Mouse (Mus musculus) gastrocnemius, postnatal 14 days (tissue): ENCODE measurements around the gene Mettl26. TPM values are rescaled to one million over a fixed set of nuclear protein-coding genes. Genes with fewer than 3 reads are reported as not detected.
"Not testable (repeated sequence)": the region's sequence is repeated elsewhere in the genome, so short reads cannot be mapped to it uniquely, and the experiment has no call there.

Experiments used
- DNase-seq: peaks from one replicate; pipeline ENCODE4 v3.0.0; 2021; ENCODE audit warnings: mixed read lengths
- intact Hi-C: fragments of 180-260 bp; cut with DNase I; formaldehyde crosslinking; loops from one replicate; pipeline ENCODE4 v1.15.1; 2025; ENCODE audit warnings: low total_unique reads
- total RNA-seq, 2 experiments: library from RNA; stranded (reverse); gene quantifications; 2 replicates each; pipeline ENCODE4 v1.2.3; 2021

Gene Mettl26
- total RNA-seq, 2 experiments from 2014 or later, result 26.1 to 27.7 TPM

DNA sequence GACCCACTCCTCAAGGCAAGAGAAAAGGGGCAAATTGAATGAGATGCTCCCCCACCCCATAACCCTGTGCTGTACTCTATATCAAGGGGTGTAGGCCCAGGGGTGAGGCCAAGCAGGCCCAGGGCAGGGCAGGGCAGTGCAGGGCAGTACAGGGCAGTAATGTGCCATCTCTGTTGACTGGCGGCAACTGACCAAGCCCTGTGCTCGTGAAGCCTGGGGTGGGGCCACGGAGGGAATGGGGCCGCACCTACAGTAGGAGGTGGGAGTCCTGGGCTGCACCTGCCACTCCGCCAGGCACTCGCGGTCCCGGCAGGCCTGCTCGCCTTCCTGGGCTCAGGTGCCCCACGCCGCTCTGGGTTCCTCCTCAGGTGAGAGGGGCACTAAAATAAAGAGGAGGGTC is 9.6 kb upstream of the Mettl26 start:
- intact Hi-C loops, result no loop called here
- no peak for DNase-seq

DNA sequence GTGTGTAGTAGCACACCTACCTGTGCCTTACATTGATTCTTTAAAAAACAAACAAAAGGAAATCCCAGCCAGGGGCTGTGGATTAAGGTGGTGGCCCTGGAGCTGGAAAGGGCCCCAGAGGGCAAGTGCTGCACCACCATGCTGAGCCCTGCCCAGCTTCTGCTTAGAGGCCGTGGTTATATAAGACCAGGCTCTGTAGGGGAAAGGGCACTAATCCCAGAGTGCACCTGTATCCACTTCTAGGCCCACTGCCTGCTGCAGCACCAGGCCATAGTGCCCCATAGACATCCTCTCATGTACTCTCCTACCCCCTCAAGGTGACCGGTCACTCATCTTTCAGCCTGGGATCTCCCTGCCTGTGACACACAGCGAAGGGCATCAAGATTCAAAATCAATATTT is 8.7 kb upstream of the Mettl26 start:
- intact Hi-C loops, result no loop called here
- DNase-seq, result no peak

DNA sequence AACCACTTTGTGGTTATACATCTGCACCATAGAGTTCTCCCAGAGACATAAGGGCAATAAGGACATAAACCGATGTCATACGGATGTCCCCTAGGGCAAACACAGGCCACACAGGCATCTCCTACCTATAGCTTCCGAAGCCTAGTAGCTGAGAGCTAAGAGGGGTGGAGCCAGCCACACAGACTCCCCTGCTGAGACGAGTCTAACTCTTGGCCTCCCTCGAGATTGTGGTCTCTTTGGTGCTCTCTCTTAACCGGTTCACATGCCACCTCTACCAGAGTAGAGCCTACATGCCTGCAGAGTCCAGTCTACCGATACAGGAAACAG is 7.4 kb upstream of the Mettl26 start:
- DNase-seq, result no peak
- intact Hi-C loops, result no loop called here

DNA sequence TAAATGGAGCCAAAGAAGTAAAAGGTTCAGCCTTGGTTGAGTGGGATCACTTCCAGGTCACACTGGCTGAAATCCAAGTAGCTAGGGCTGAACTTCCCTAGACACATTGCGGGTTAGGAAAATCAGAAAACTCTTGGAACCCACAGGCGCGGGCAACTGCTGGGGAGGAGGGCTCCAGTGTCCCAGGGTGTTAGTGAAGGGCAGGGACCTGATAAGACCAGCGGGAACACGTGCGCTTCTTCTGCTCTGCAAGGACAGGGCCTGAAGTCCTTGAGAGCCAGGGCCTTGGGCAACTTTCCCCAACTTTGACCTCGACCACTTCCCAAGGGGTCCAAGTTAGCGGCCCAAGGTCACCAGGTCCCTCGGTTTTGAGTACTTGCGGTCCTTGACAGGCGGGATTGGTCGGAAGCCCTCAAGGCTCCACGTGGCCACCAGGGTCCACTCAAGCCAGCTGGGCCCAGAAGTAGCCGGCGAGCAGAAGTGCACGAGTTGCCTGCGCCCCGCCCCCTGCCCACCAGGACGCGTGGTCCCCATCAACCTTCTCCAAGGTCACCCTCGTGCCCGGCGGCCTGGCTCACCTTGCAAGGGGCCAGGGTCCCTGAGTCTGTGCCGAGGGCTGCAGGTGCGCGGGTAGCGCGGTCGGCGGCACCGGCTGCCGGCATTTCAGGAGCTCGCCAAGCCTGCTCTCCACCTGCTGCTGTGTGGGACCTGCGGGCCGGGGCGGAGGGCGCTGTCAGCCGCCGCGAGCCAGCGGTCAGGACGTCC is 6.9 kb upstream of the Mettl26 start:
- intact Hi-C loops, result no loop called here
- peak; percentile 50 for DNase-seq

DNA sequence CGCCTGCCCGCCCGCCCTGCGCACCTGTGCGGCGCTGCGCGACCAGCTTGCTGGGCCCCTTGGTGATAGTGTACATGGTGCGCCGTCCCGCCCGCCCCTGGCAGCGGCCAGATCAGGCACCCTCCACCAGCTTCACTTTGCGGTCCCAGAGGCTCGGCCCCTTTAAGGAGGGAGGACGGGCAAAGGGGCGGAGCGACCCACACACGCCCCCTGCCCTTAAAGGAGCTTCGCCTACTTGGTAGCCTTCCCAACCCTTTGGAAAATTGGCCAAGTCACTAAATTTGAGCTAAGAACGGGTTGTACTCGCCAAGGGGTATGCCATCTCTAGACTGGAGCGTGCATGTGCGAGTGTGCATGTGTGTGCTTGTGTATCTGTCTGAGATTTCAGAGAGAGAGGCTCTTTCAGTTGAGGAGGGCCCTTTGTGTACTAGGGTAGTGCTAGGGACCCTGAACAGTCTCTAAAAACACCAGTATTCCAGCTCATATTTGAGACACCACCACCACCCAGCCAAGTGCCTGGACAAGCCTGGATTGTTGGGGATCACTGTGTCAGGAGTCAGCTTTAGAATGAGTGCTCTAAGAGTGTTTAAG is 6.2 kb upstream of the Mettl26 start, which contains the start of gene Mcrip2:
Mcrip2 (minus strand) TSS at position 164 of the 591 bp plus-strand sequence.
- DNase-seq, result peak; percentile 83
- intact Hi-C loops, result no loop called here

DNA sequence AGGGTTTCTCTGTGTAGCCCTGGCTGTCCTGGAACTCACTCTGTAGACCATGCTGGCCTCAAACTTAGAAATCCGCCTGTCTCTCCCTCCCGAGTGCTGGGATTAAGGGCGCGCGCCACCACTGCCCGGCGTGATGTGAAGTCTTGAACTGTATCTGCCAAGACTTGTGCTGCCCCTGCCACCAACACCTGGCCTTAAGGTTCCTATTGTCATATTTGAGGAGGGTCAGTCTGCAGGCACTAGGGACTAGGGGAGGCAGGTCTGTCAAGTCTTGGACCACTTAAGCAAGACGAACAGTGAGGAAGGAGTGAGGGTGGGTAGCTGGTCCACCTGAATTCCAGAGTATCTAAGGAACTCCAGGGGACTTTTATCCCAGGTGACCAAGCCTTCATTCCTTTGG is 5.4 kb upstream of the Mettl26 start:
- intact Hi-C loops, result no loop called here
- DNase-seq, result no peak

DNA sequence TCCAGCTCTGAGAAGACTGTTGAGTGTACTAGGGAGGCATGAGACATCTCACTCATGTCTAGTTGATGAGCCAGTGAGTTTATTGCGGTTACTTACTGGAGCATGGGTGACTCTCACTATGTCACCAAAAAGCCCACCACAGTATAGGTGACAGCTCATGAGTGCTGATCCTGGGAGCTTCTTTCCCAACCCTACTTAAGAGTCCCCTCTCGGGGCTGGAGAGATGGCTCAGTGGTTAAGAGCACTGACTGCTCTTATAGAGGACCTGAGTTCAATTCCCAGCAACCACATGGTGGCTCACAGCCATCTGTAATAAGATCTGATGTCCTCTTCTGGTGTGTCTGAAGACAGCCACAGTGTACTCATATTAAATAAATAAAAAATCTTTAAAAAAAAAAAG is 4.9 kb upstream of the Mettl26 start:
- intact Hi-C loops, result no loop called here
- no peak for DNase-seq

DNA sequence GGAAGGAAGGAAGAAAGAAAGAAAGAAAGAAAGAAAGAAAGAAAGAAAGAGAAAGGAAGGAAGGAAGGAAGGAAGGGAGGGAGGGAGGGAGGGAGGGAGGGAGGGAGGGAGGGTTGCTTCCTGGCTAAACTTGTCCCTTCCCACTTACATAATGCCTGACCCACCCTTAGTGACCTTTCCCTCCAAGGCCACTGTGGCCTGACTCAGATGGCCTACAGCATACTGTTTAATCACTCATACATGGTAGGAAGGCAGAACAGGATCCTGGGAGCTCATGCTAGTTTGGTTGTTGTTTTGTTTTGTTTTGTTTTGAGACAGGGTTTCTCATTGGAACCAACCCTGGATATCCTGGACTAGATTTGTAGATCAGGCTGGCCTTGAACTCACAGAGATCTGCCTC is 3.3 kb upstream of the Mettl26 start:
- intact Hi-C loops, DNase-seq: not testable (repeated sequence)

DNA sequence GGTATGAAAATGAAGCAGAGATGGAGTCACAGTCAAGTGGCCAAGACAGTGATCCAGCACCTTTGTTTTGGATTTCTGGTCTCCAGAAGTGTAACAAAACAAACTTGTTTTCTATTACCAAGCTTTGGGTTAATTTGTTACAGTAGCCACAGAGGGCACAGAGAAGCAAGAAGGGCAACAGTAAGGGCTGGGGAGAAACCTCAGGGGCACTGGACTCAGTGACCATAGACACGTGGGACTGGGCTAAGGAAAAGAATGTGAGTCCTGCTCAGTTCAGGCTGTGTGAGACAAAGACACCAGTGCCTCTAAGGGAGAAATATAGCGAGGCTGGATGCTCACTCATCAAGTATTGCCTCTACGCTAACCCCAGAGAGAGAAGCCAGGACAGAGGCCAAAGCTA is 2.2 kb upstream of the Mettl26 start:
- intact Hi-C loops, result no loop called here
- no peak for DNase-seq

DNA sequence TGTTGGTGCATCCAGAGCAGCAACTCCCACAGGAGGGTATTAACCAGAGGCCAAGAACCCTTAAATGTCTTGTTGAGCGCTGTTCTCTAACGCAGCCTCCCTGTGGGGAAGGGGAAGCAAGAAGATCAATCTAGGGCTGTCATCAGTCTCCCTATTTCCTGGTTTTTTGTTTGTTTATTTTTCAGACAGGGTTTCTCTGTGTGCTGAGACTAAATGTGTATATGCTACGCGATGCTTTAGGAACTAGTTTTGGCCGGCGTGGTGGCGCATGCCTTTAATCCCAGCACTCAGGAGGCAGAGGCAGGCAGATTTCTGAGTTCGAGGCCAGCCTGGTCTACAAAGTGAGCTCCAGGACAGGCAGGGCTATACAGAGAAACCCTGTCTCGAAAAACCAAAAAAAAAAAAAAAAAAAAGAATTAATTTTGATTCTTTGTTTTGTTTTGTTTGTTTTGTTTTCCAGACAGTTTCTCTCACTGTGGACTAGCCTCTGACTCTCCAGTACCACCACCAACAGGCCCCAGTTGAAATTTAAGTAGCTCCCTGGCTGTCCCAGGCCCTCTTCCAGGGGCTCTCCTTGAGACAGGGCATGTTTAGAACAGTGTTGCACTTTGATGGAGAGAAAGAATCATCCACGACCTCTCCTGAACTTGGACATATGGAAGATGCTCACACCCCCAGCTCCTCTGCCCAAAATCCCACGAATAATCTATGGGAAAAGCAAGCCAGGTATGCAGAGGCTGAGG is 1.3 kb upstream of the Mettl26 start:
- DNase-seq, result no peak
- intact Hi-C loops, result no loop called here

DNA sequence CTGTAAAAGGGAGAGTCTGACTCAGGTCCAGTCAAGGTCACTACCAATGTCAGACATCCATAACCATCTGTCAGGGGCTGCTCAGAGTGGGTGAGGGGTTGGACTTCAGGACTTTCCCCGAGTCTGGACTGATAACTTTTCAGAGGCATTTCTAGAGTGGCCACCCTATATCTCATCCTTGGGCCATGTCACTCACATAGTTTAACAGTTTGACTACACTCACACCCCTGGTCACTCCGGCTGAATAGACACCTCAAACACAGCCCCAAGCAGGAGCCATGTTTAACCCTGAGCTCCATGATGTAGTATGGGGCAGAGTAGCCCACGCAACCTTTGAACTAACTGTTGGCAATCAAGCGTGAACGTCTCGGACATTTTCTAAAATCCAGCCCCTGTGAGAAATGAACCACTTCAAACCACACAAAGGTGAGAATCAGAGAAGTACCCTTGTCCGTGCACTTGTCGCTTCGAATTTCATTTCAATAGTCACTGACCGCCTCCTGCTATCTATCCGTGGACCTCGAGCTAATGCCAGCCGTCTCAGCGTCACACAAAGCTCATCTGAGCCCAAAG is 640 bp upstream of the Mettl26 start:
- DNase-seq, result no peak
- intact Hi-C loops, result no loop called here

DNA sequence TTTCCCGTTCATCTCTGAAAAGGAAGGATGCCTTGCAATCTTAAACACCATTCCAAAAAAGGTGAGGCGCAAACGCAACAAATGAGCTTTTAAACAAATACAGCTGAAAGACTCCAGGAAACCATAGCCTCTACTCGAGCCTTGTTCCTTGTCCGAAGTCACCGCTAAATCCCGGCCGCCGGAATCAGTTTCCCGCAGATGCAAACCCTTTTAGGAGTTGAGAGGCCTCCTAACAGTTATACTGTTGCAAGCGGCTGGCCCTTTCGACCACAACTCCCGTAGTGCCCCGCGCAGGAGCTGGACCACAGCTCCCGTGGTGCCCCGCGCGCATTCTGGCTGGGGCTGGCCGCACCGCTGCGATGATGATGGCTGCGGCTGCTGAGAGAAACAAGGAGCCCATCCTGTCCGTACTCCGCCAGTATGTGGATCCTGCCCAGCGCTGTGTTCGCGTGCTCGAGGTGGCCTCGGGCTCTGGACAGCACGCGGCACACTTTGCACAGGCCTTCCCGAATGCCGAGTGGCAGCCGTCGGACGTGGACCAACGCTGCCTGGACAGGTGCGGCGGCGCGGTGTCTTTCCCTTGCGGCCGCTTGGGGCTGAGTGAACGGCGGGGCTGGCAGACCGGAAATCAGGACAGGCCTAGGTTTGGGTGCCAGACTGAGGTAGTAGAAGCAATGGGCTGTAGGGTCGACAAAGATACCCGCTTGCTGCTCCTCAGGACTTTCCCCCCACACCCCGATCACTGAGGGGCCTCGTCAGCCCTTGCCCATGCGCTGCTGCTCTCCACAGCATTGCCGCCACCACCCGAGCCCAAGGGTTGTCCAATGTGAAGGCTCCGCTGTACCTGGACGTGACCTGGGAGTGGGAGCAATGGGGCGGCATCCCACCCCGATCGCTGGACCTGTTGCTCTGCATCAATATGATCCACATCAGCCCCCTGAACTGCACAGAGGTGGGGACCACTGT is 580 bp downstream of the Mettl26 start:
- DNase-seq, result peak; percentile 92
- intact Hi-C loops, result no loop called here

DNA sequence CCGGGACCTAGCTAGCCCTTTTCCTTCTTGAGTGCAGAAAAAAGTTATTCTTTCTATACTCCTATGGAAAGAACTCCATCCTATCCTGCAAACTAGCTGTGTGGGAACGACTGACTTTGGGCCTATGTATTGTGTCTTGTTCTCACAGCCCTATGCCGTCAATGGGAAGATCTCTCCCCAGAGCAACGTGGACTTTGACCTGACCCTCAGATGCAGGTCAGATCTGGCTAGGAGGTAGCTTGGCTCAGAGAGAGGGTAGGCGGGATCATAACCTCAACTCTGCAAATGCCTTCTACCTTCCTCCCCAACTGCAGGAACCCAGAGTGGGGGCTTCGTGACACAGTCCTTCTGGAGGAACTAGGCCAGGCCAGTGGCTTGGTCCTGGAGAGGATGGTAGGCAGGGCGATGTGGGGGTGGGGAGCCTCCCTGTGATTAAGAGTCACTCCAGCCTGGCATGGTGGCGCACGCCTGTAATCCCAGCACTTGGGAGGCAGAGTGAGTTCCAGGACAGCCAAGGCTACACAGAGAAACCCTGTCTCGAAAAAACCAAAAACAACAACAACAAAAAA is 1.6 kb downstream of the Mettl26 start:
- intact Hi-C loops, result no loop called here
- no peak for DNase-seq

DNA sequence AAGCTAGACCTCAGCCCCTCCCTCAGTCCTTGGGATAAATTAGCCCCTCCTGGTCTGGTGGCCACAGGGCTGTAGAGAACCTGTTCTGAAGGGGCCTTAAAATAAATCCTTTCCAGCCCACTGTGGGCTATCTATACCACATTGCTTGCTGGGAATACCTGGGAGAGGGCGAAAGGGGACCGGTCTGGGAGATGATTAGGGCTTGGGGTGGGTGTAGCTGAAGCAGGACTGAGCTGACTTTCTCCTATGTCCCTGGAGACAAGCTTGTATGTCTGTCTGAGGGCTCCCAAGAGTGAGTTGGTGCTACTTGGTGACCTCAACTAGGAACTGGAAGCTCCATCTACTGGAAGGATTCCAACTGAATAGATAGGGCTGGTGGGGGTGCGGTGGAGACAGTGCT is 2.2 kb downstream of the Mettl26 start:
- DNase-seq, result no peak
- intact Hi-C loops, result no loop called here

DNA sequence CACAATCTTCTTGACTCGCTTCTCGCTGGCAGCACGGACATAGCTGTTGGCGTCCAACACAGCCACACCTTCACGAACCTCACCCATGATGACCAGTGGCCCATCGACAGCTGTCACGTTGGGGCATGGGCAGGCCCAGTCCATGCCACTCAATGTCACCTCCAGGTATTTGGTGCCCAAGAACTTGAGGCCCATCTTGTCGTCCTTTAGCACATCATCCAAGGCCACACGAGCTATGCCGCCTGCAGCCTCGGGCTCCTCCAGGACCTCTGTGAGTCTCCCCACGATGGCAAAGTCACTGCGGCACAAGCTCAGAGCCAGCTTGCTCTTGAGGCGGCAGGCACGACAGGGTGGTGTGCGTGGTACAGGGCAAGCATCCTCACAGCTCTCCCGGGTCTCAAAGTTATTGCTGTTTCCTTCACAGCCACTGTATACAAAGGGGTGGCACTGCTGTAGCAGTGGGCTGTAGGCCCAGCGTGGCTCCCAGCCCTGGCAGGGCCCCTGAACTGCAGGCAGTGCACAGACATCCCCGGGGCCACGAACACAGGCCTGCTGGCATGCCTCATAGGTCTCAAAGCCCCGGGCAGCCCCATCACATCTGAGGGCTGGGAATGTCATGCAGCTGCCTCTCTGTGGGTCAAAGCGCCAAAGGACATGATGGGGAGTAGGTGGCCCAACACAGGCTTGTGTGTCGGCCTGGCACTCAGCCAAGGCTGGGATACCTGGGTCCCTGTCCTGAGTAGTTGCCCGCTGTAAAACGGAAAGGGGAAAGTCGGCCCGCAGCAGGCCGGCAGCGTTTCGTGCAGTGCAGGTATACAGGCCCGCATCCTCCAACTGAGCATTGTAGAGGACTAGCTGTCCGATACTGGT is 3.1 kb downstream of the Mettl26 start:
- DNase-seq, result no peak
- intact Hi-C loops, result no loop called here

DNA sequence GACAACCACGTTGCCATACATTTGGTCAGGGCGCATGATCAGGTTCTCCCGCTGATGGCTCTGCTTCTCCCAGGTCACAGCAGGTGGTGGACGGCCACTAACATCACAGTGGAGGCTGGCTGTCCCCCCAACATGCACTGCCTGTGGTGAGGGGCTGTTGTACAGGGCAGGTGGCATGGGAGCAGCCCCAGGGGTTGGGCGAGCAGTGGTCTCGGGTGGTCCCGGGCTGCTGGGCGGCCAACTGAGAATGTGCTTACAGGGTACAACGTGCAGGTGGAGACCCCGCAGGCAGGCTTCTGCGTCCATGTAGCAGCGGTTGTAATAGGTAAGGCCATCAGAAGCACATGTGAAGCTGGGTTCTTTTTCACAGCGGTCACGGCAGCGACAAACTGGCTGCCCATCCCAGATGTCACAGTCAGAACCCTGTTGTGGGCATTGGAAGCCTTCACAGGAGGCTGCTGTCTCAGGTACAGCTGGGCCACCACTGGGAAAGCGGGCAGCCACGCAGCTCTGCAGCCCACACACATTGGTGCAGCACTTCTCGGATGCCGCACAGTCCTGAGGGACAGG is 3.8 kb downstream of the Mettl26 start:
- no peak for DNase-seq
- intact Hi-C loops, result no loop called here

DNA sequence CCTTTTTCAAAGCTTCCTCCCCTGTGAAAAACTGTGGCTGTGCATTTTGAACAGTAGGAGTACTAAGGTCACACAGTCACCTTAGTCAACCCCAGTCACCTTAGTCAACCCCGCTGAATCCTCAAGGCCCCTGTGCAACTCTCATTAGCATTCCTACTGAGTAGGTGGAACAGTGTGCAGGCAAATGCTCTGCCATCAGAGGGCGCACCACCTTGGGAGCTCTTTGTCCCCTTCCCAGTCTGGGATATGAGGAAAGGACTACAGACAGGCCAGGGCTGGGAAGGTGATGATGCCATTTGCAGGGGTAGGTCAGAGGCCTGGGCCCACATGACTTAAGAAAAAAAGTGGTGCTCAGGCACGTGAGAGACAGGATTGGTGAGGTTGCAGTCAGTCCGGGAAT is 4.4 kb downstream of the Mettl26 start:
- no peak for DNase-seq
- intact Hi-C loops, result no loop called here

DNA sequence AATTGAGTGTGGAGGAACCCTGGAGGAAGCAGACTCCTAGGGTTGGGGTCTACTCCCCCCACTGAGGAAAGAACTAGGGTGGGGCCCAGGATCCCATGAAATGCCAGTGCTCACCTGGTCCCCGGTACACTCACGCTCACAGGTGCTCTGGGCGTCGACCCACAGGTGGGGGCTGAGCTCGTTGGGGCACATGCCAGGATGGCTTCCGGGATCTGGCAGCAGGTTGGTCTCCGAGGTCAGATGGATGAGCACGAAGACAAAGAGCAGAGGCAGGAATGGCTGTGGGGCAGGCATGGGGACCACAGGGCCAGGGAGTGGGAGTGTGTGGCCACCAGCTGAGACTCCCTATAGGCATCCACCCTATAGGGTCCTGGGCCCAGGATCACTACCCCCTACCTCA is 4.9 kb downstream of the Mettl26 start:
- intact Hi-C loops, result no loop called here
- DNase-seq, result no peak
